Mouse (Mus musculus) kidney, adult 18-20 months (tissue): ENCODE data around the gene Lpar3.
"Not testable (repeated sequence)": the region's sequence is repeated elsewhere in the genome, so short reads cannot be mapped to it uniquely, and the experiment has no call there.

Experiments used
- DNase-seq: peaks from one replicate; pipeline ENCODE4 v3.0.0; 2021

Gene Lpar3

DNA sequence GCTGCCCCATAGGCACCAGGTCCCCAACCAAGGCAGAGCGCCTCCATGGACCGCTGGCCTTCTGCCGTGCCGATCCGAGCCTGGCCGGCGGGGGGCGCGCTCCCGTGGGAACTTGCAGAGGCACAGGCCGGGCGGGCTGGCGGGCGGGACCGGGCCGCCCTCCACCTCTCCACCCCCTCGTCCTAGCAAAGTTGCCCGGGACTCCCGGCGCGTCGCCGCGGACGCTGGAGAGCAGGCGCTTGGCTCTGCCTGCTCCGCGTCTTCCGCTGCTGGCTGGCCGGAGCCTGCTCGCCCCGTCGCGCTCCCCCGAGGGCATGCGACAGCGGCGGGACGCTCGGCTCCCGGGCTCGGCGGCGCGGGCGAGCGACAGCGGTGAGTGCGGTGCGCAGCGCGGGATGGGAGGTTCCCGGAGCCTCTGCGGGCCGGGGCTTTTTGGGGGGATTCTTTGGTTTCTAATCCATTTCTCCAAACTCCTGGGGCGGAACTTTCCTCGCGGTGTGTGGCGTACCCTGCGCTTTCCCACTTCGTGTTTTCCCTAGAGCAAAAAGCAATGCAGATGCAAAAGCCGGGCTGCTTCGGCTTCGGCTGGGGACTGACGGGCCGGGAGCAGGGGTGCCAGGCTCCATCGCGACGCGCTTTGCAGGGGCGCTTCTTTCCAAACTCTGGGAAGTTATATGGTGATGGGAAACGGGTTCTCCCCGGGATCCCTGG, at the start of gene Lpar3:
Lpar3 (plus strand) TSS at position 188 of the 711 bp plus-strand sequence.
- peak; percentile 85 for DNase-seq

- no peak for DNase-seq
These were observed 47.7 kb upstream of the Lpar3 start for GRCm38 (mm10) chr3:146173030-146173429.

DNA sequence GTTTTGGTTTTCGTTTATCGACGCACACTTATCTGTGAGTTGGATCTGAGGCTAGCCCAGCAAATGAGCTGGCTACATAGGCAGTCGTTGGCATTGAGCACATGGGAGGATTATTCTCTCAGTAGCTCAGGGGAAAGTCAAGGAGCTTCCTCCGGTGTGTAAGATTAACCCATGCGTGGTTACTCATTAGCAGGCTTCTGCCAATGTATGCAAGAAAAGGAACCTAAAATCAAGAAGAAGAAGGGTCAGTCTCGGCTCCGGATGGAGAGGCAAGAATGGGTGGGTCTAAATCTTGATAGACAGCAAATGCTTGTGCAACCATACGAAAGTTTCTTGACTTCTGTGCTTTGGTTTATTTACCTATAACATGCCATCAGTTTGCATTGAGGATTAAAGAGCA, 46.5 kb upstream of the Lpar3 start:
- DNase-seq = peak; percentile 18

- no peak for DNase-seq
These were observed 43.5 kb upstream of the Lpar3 start for GRCm38 (mm10) chr3:146177295-146177694.

DNA sequence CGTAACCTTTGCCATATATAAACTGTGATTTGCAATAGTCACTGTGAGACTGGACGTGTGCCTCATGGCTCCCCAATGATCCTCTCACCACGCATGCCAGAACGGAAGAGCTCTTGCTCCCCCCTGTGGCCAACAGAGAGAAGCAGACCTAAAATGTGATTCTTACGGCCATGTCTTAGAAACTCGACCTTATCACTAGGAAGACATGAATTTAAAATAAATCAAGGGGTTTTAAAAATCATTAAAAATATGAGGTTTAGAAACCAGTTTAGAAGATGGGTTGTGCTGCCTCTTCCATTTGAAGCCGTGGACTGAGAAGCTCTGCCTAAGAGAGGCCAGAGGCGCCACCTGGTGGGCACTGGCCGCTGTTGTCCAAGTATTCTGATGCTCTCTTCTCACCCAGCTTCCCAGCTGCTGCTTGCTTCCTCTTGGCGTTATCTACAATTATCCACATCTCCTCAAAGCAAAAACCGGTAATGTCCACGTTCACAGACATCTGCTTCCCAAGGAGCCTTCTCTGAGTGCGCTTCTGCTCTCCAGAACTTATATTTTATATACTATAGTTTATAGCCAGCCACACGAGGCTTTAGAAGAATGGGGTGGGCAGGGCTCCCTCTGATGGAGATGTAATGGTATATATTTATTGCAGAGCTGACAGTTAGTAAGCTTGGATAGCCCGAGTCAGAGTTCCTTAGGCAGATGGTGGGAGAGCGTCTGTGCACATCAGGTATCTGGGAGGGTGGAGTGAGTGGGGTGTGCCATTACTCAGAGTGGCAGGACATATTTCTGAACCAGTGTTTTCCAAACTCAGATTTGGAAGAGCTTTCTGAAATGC, 42.8 kb upstream of the Lpar3 start:
- DNase-seq = peak; percentile 81

- DNase-seq = no peak
These were observed 40.4 kb upstream of the Lpar3 start for GRCm38 (mm10) chr3:146180341-146180740.

GRCm38 (mm10) chr3:146180986-146181385, 39.8 kb upstream of the Lpar3 start:
- peak; percentile 65 for DNase-seq

DNA sequence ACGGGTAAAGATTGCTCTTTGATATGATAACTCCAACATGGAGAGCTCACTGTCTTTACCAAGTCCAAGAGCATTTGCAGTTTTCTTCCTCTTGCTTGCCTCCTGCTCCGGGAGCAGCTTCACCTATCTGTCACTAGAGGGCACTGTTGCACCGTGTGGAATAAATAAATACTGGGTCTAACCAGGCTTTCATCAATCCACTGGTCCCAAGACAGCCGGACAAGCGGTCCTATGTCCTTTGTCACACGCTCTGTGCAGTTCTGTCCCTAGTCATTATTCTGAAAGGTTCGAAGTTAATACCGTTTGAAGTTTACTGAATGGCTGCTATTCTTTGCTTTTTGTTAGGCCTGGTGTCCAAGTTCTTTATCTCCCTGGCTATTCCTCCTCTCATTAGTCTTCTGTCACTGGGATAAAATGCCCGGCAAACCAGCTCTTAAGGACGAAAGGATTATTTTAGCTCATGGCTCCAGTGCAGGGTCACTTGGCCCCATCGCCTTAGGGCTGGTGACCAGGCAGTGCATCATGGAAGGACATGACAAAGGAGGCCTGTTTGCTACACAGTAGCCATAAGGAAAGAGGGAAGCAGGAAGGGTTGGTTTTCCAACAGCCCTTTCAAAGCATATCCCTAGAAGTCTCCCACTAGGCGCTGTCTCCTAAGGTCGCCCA, 35.6 kb upstream of the Lpar3 start:
- peak; percentile 68 for DNase-seq

DNA sequence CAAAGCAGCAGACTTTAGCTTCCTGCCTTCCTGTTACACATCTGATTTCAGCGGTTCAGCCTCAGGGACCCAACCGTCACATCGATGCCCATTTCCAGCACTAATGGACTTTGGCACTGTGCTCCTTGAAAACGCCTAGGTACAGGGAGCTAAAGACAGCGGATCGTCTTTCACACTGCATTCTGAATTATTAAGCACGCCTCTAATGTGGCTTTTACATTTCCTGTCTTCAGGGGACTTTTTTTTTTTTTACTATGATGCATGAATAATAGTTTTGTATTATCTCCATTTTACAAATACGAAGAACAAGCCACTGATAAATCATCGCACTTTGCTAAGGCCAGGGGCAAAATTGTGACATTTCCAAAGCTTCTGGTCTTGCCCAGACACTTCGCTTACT, 34.7 kb upstream of the Lpar3 start:
- DNase-seq = no peak

GRCm38 (mm10) chr3:146189933-146190332, 30.8 kb upstream of the Lpar3 start:
- no peak for DNase-seq

- DNase-seq = no peak
These were observed 28.3 kb upstream of the Lpar3 start for GRCm38 (mm10) chr3:146192507-146192906.

- DNase-seq = no peak
These were observed 25.6 kb upstream of the Lpar3 start for GRCm38 (mm10) chr3:146195153-146195552.

- no peak for DNase-seq
These were observed 24.5 kb upstream of the Lpar3 start for GRCm38 (mm10) chr3:146196301-146196700.

DNA sequence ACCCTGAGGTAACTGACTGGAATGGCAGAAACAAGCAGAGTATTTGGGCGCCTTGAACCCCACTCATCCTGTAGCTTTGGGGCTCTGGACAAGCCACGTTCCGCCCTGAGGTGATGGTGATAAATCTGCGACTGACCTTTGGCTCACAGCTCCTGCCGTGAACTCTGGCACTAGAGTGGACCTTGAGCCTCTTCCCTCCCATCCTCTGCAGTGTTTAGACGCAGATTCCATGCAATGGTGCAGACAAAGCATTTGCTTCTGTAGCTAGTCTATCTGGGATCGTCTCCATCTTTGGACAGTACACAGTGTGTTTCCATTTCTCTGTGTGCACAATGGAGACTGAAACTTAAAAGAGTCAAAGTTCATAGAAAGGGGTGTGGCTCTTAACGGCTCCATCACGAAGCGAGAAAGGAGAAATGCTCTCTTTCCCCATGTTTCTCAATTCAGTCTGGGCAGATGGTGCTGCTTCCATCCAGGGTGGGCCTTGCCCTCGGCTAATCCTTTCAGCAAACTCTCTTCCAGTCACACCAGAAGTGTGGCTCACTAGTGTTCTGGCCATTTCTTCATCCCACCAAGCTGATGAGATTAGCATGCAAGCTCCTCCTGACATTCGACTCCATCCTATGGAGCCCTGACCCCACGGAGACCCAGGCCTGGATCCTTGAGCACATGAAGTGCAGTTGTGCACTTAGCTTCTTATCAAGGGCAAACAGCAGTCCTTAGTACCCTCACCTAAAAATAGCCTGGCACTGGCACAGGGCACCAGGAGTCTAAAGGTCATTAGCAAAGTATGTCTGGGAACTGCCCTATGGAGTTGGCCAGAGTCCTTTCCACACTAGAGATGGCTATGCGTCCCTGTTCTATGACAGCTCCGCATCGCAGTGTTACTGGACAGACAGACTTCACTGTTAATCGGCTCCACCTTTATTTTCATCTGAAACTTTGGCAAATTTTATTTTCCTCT, 23.7 kb upstream of the Lpar3 start:
- peak; percentile 49 for DNase-seq

DNA sequence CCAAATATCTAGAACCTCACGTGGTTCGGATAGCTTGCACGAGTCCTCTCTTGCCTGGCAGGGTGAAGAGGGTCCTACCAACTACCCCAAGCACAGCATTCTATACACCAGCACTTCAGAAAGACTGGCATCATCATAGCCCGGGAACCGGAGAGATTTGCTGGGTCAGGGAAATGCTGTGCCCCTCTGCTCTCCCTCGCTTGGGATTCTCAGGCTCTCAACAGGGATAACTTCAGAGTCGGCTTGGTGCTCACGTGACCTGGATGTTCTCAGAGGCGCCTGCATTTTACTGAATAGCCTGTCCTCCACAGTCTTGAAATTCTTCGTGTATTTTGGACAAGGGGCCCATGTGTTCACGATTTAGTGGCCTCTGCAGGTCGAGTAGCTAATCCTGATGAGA, 23.0 kb upstream of the Lpar3 start:
- no peak for DNase-seq

GRCm38 (mm10) chr3:146198803-146199481, 21.8 kb upstream of the Lpar3 start:
- no peak for DNase-seq

GRCm38 (mm10) chr3:146199486-146199885, 21.3 kb upstream of the Lpar3 start:
- no peak for DNase-seq

DNA sequence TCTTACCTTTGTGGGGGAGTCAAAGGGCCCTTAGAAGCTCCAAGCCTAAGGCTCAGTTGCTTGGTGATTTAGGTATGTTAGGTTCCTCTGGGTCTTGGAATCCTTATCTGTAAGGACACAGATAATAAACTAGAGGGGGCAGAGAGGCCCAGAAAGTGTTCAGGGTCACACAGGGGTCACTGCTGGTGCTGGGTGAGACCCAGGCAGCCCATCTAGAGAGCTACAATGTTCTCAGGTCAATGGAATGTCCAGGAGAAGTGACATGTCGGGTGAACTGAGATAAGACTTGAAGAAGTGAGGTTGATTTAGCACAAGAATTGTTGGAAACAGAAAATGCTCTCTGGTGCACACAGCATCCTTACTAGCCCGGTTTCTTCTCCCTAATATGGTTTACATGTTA, 16.4 kb upstream of the Lpar3 start:
- DNase-seq = no peak

GRCm38 (mm10) chr3:146205305-146205704, 15.5 kb upstream of the Lpar3 start:
- DNase-seq = no peak

- DNase-seq = no peak
These were observed 14.1 kb upstream of the Lpar3 start for GRCm38 (mm10) chr3:146206635-146207034.

DNA sequence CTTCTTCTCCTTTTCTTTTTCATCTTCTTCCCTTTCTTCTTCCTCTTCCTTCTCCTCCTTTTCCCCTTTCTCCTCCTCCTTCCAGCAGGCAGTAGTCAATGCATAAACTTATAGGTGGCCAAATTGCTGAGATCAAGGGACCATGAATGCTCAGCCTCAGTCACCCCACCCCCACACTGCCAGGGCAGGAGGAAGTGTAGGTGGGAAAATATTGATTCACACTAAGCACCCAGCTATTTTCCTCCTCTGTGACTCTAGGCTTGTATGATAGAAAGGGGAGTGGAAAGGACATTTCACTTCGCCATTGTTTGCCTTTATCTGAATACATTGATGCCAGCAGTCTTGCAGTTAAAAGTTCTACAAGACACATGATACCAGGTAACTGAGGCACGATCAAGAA, 13.3 kb upstream of the Lpar3 start:
- no peak for DNase-seq

DNA sequence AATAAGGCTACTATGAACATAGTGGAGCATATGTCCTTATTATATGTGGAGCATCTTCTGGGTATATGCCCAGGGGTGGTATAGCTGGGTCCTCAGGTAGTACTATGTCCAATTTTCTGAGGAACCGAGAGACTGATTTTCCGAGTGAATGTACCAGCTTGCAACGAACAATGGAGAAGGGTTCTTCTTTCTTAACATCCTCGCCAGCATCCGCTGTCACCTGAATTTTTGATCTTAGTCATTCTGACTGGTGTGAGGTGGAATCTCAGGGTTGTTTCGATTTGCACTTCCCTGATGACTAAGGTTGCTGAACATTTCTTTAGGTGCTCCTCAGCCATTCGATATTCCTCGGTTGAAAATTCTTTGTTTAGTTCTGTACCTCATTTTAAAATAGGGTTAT, 11.0 kb upstream of the Lpar3 start:
- DNase-seq = not testable (repeated sequence)
